Comparison of ENCODE assay signal across 16 mouse cellular contexts in the genomic region with DNA sequence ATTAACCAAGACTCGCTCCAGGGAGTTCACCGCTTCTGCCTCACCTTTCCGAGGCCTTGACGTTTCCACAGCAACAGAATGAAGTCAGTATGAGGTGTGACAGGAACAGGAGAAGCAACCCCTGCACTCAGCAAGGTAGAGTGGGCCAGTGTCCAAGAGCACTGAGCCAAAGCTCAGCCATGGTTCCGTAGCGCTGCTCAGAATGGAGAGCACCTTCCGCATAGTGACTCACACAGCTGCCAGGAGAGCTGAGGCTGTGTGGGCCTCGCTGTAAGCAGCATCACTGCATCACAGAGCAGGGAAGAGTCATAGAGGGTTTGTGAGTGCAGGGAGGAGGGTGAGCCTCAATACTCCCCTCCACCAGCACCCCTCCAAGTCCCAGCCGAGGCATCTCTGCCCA. TPM values are rescaled to one million over a fixed set of nuclear protein-coding genes. Genes with fewer than 3 reads are reported as not detected.
DNase-seq lines count a peak whose midpoint lies in the region; ATAC-seq and TF ChIP-seq lines count a peak whose summit lies in the region.
"Had no signal": no experiment of that assay in that cellular context is flagged by ENCODE, and none has a peak within 500 bp of the region (broad histone marks: within the 10 kb centered on the region; RNA-seq: fewer than 3 reads in every experiment).

1700014D04Rik (minus strand) TSS at position 42 of the 400 bp plus-strand sequence.

- H3K4me3 ChIP-seq in kidney, embryonic 16.5 days (ENCODE audit: low read length), result no peak within 1 kb of the TSS
- H3K4me3 ChIP-seq in kidney, postnatal 0 days (replicated peaks; ENCODE audit: low read depth, low read length), result no peak within 1 kb of the TSS
- H3K4me3 ChIP-seq in midbrain, embryonic 11.5 days (ENCODE audit: low read depth, low read length), result no peak within 1 kb of the TSS
- H3K4me3 ChIP-seq: neural tube, embryonic 13.5 days; stomach, embryonic 15.5 days had no signal

- no peak within 1 kb of the TSS for H3K4me2 ChIP-seq in kidney, embryonic 16.5 days (replicated peaks; ENCODE audit: low read depth, low read length)
- H3K4me2 ChIP-seq in kidney, postnatal 0 days (ENCODE audit: low read length), result no peak within 1 kb of the TSS
- H3K4me2 ChIP-seq in midbrain, embryonic 11.5 days, result no peak within 1 kb of the TSS
- H3K4me2 ChIP-seq: neural tube, embryonic 13.5 days; stomach, embryonic 15.5 days had no signal

- H3K9ac ChIP-seq in kidney, embryonic 16.5 days (replicated peaks; ENCODE audit: low read length), result no peak within 1 kb of the TSS
- no peak within 1 kb of the TSS for H3K9ac ChIP-seq in kidney, postnatal 0 days (ENCODE audit: low read depth, low read length)
- no peak within 1 kb of the TSS for H3K9ac ChIP-seq in midbrain, embryonic 11.5 days (ENCODE audit: low read length)
- H3K9ac ChIP-seq: neural tube, embryonic 13.5 days; stomach, embryonic 15.5 days had no signal

- 75% methylated on average over 9 of the region's 9 CpGs for WGBS in kidney, embryonic 16.5 days
- WGBS in kidney, postnatal 0 days, result 76% methylated on average over 9 of the region's 9 CpGs
- WGBS in midbrain, embryonic 11.5 days, result 80% methylated on average over 9 of the region's 9 CpGs

- H3K27ac ChIP-seq in kidney, embryonic 16.5 days (ENCODE audit: low read length), result no peak within 1 kb of the TSS
- no peak within 1 kb of the TSS for H3K27ac ChIP-seq in kidney, postnatal 0 days
- no peak within 1 kb of the TSS for H3K27ac ChIP-seq in midbrain, embryonic 11.5 days (ENCODE audit: low read depth, low read length)
- H3K27ac ChIP-seq: neural tube, embryonic 13.5 days; stomach, embryonic 15.5 days had no signal

- no peak for TF ChIP-seq CTCF in kidney, postnatal 0 days (IDR thresholded peaks at IDR 0.05; ENCODE audit: low read depth)

- peak; percentile 35 for DNase-seq in kidney, adult 11 months
- DNase-seq in right cerebral cortex, adult 18-20 months, result peak; percentile 83
- DNase-seq in right cerebral cortex, postnatal 4 days, result no peak
- no peak for DNase-seq in kidney, postnatal 0 days (ENCODE audit: low spot score)
- DNase-seq in telencephalon, adult 2 months (ENCODE audit: low read depth, low spot score), result peak; percentile 38
- no peak for DNase-seq in midbrain, embryonic 11.5 days (ENCODE audit: low spot score, missing footprints)
- no peak for DNase-seq in B cell, adult 2 months
- DNase-seq: cerebellum, adult 9-10 months had no signal

- no peaks in the 10 kb centered on the region for H3K4me1 ChIP-seq in kidney, embryonic 16.5 days (ENCODE audit: insufficient read depth, low read length)
- no peaks in the 10 kb centered on the region for H3K4me1 ChIP-seq in kidney, postnatal 0 days (replicated peaks; ENCODE audit: insufficient read depth, low read length)
- H3K4me1 ChIP-seq in midbrain, embryonic 11.5 days (ENCODE audit: control insufficient read depth, insufficient read depth, low read length), result no peaks in the 10 kb centered on the region
- H3K4me1 ChIP-seq: neural tube, embryonic 13.5 days; stomach, embryonic 15.5 days had no signal

- no peaks in the 10 kb centered on the region for H3K9me3 ChIP-seq in kidney, embryonic 16.5 days (ENCODE audit: low read length)
- no peaks in the 10 kb centered on the region for H3K9me3 ChIP-seq in kidney, postnatal 0 days (replicated peaks; ENCODE audit: low read length)
- H3K9me3 ChIP-seq in midbrain, embryonic 11.5 days (ENCODE audit: control insufficient read depth, low read length), result no peaks in the 10 kb centered on the region
- H3K9me3 ChIP-seq: neural tube, embryonic 13.5 days; stomach, embryonic 15.5 days had no signal

- H3K36me3 ChIP-seq in kidney, embryonic 16.5 days (ENCODE audit: insufficient read depth, low read length), result no peaks in the 10 kb centered on the region
- no peaks in the 10 kb centered on the region for H3K36me3 ChIP-seq in kidney, postnatal 0 days (ENCODE audit: insufficient read depth, low read length)
- H3K36me3 ChIP-seq in midbrain, embryonic 11.5 days (ENCODE audit: control insufficient read depth, insufficient read depth, low read length), result no peaks in the 10 kb centered on the region
- H3K36me3 ChIP-seq: neural tube, embryonic 13.5 days; stomach, embryonic 15.5 days had no signal

- ATAC-seq in kidney, embryonic 16.5 days (ENCODE audit: low FRiP score, low TSS enrichment), result no peak
- 0 out of 2 replicates have a peak, but pooled peaks have one; percentile 33 for ATAC-seq in kidney, postnatal 0 days (replicated peaks; ENCODE audit: low FRiP score, low read depth)
- no peak for ATAC-seq in midbrain, embryonic 11.5 days (ENCODE audit: low FRiP score)
- ATAC-seq: midbrain, embryonic 16.5 days had no signal

- no peaks in the 10 kb centered on the region for H3K27me3 ChIP-seq in kidney, embryonic 16.5 days (ENCODE audit: insufficient read depth, low read length)
- H3K27me3 ChIP-seq in kidney, postnatal 0 days (ENCODE audit: insufficient read depth, low read length), result no peaks in the 10 kb centered on the region
- H3K27me3 ChIP-seq in midbrain, embryonic 11.5 days (ENCODE audit: control insufficient read depth, insufficient read depth, low read length), result no peaks in the 10 kb centered on the region
- H3K27me3 ChIP-seq: neural tube, embryonic 13.5 days; stomach, embryonic 15.5 days had no signal

RNA-seq across cellular contexts. Expression of gene 1700014D04Rik, which starts in this region (rescaled TPM):
- polyA plus RNA-seq in kidney, embryonic 16.5 days (2015; fragmentation: Nextera tagmentation; extraction: Ambion mirVana), result not detected in 2 replicates
- polyA plus RNA-seq in kidney, postnatal 0 days (2015; fragmentation: Nextera tagmentation; extraction: Ambion mirVana), result not detected in 2 replicates
- 0.19 and 0.34 TPM in 2 replicates for polyA plus RNA-seq in midbrain, embryonic 11.5 days (2014; fragmentation: Nextera tagmentation; extraction: Ambion mirVana)
- polyA plus RNA-seq: embryonic facial prominence, embryonic 14.5 days; heart, postnatal 0 days; liver, adult 2 months; stomach, embryonic 15.5 days; urinary bladder, adult 2 months had no signal

Comparison
In these comparisons a context has a peak if more than half of its experiments do, and no peak if none do; other contexts are left out.
1. DNase-seq: peak in kidney, adult 11 months (single experiment), right cerebral cortex, adult 18-20 months (single experiment) and telencephalon, adult 2 months (single experiment); none in right cerebral cortex, postnatal 4 days (single experiment), kidney, postnatal 0 days (single experiment), midbrain, embryonic 11.5 days (single experiment) and B cell, adult 2 months (0 of 2).
2. Peak in ATAC-seq in kidney, postnatal 0 days; RNA of the gene not detected or under 1 TPM.